Mouse (Mus musculus): ENCODE data around the gene Sugp2. TPM values are rescaled to one million over a fixed set of nuclear protein-coding genes. Genes with fewer than 3 reads are reported as not detected.

The Sugp2 gene
- polyA plus RNA-seq, 1 experiment from 2014 or later = 74.7 TPM

GRCm38 (mm10) chr8:70293988-70294405, 60.0 kb downstream of the Sugp2 start:
- no peak for DNase-seq (ENCODE audit: low spot score)
- Histone ChIP-seq H3K4me1 (replicated peaks; ENCODE audit: control insufficient read depth, insufficient read depth, low read length) (no peaks in the 10 kb centered on the region), H3K36me3 (ENCODE audit: control insufficient read depth, insufficient read depth, low read length) (peaks cover 23% of the 10 kb centered on the region), H3K4me2 (ENCODE audit: low read depth, low read length, severe bottlenecking) (no peak overlapping the region), H3K27me3 (ENCODE audit: control insufficient read depth, insufficient read depth, low read length) (no peaks in the 10 kb centered on the region), H3K9ac (ENCODE audit: low read length) (no peak overlapping the region), H3K9me3 (ENCODE audit: control insufficient read depth, low read length) (no peaks in the 10 kb centered on the region), H3K27ac (ENCODE audit: low read depth, low read length) (no peak overlapping the region), H3K4me3 (ENCODE audit: low read depth, low read length) (no peak overlapping the region)
- WGBS = 87% methylated on average over 5 of the region's 5 CpGs
- no peak for ATAC-seq (replicated peaks; ENCODE audit: low FRiP score)

DNA sequence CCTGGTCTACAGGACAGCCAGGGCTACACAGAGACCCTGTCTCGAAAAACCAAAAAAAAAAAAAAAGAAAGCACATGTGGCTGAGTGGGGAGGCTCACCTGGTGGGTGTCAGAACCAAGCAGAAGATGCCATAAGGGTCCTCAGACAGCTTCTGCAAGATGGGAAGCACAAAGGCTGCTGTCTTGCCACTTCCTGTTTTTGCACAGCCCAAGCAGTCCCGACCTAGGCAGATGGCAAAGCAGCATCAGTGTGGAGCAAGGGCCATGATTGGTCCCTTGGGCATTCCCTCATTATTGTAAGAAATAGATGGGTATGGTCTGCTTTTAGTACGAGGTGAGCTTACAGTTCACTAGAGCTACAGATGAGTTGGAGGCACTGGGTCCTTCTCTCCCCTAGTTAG, 66.9 kb downstream of the Sugp2 start:
- no peak overlapping the region for H3K9ac ChIP-seq (ENCODE audit: low read length)
- H3K4me1 ChIP-seq (replicated peaks; ENCODE audit: control insufficient read depth, insufficient read depth, low read length) = peaks cover 8% of the 10 kb centered on the region; the same call in 1 of the 2 replicates
- H3K4me3 ChIP-seq (ENCODE audit: low read depth, low read length) = no peak overlapping the region
- H3K27ac ChIP-seq (ENCODE audit: low read depth, low read length) = no peak overlapping the region
- H3K4me2 ChIP-seq (ENCODE audit: low read depth, low read length, severe bottlenecking) = no peak overlapping the region
- no peaks in the 10 kb centered on the region for H3K9me3 ChIP-seq (ENCODE audit: control insufficient read depth, low read length)
- WGBS = 84% methylated on average over 3 of the region's 3 CpGs
- no peak for ATAC-seq (replicated peaks; ENCODE audit: low FRiP score)
- no peaks in the 10 kb centered on the region for H3K27me3 ChIP-seq (ENCODE audit: control insufficient read depth, insufficient read depth, low read length)
- no peak for DNase-seq (ENCODE audit: low spot score)
- H3K36me3 ChIP-seq (ENCODE audit: control insufficient read depth, insufficient read depth, low read length) = peaks cover 8% of the 10 kb centered on the region

DNA sequence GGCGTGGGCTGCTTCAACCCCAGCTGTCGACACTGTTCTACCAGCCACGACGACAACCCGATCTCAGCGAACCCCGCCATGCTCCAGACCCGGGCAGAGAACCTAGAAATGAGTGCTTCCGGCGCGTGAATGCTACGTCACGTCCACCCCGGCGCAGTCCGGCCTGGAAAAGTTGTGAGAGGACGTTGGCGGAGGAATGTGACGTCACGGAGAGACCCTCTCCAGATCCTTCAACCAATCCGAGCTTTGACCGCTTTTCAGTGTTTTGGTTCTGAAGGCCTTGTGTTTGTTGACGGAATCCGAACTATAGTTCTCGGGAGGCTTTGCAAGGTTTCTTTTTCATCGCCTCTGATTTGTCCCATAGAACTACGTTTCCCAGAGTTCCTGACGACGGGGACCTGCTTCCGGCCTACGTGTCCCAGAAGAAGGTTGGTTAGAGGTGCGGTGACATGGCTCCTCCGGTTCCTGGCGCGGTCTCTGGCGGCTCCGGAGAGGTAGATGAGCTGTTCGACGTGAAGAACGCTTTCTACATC, 68.4 kb downstream of the Sugp2 start, which contains the start of the genes Ddx49 and Cope:
TSS of gene Ddx49 (minus strand) at position 132 of the 533 bp plus-strand sequence.
TSS of gene Cope (plus strand) at position 161 of the 533 bp plus-strand sequence.
- no peaks in the 10 kb centered on the region; the same call in 1 of the 2 replicates for H3K36me3 ChIP-seq (ENCODE audit: control insufficient read depth, insufficient read depth, low read length)
- H3K4me1 ChIP-seq (replicated peaks; ENCODE audit: control insufficient read depth, insufficient read depth, low read length) = peaks cover 8% of the 10 kb centered on the region; the same call in 1 of the 2 replicates
- peak within 1 kb of the TSS; percentile 80 for H3K9ac ChIP-seq (ENCODE audit: low read length)
- under 1% methylated on average over 40 of the region's 40 CpGs for WGBS
- no peaks in the 10 kb centered on the region for H3K27me3 ChIP-seq (ENCODE audit: control insufficient read depth, insufficient read depth, low read length)
- H3K4me3 ChIP-seq (ENCODE audit: low read depth, low read length) = peak within 1 kb of the TSS; percentile 90
- no peak within 1 kb of the TSS for H3K27ac ChIP-seq (ENCODE audit: low read depth, low read length)
- ATAC-seq (replicated peaks; ENCODE audit: low FRiP score) (peak; percentile 93), DNase-seq (ENCODE audit: low spot score) (peak; percentile 95)
- H3K9me3 ChIP-seq (ENCODE audit: control insufficient read depth, low read length) = no peaks in the 10 kb centered on the region
- peak within 1 kb of the TSS; percentile 90 for H3K4me2 ChIP-seq (ENCODE audit: low read depth, low read length, severe bottlenecking)

GRCm38 (mm10) chr8:70302901-70303300, 68.9 kb downstream of the Sugp2 start:
- peak; percentile 31; the same call in 1 of the 2 replicates for ATAC-seq (replicated peaks; ENCODE audit: low FRiP score)
- Histone ChIP-seq H3K4me3 (ENCODE audit: low read depth, low read length) (peak overlapping the region; percentile 90), H3K27ac (ENCODE audit: low read depth, low read length) (no peak overlapping the region), H3K36me3 (ENCODE audit: control insufficient read depth, insufficient read depth, low read length) (no peaks in the 10 kb centered on the region; the same call in 1 of the 2 replicates), H3K9ac (ENCODE audit: low read length) (peak overlapping the region; percentile 80), H3K4me1 (replicated peaks; ENCODE audit: control insufficient read depth, insufficient read depth, low read length) (peaks cover 8% of the 10 kb centered on the region; the same call in 1 of the 2 replicates), H3K9me3 (ENCODE audit: control insufficient read depth, low read length) (no peaks in the 10 kb centered on the region), H3K27me3 (ENCODE audit: control insufficient read depth, insufficient read depth, low read length) (no peaks in the 10 kb centered on the region), H3K4me2 (ENCODE audit: low read depth, low read length, severe bottlenecking) (peak overlapping the region; percentile 90)
- DNase-seq (ENCODE audit: low spot score) = no peak
- WGBS = 8% methylated on average over 16 of the region's 16 CpGs

DNA sequence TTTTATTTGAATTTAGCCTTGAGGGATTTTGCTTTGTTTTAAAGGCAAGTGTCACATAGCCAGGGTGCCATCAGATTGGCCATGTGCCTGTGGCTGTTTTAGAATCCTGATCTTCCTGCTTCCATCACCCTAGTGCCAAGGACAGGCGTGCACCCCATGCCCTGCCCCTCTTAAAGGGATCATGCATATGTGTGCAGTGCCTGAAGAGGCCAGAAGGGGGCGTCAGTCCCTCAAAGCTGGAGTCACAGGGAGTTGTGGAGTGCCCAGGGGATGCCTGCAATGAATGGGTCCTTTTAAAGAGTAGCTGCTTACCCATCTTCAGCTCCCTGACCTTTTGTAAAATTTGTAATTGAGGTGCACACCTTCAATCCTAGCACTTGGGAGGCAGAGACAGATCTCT, 75.3 kb downstream of the Sugp2 start:
- Histone ChIP-seq H3K4me2 (ENCODE audit: low read depth, low read length, severe bottlenecking) (no peak overlapping the region), H3K4me1 (replicated peaks; ENCODE audit: control insufficient read depth, insufficient read depth, low read length) (no peaks in the 10 kb centered on the region), H3K27me3 (ENCODE audit: control insufficient read depth, insufficient read depth, low read length) (no peaks in the 10 kb centered on the region), H3K36me3 (ENCODE audit: control insufficient read depth, insufficient read depth, low read length) (peaks cover 5% of the 10 kb centered on the region; the same call in 1 of the 2 replicates), H3K9me3 (ENCODE audit: control insufficient read depth, low read length) (no peaks in the 10 kb centered on the region), H3K9ac (ENCODE audit: low read length) (no peak overlapping the region), H3K4me3 (ENCODE audit: low read depth, low read length) (no peak overlapping the region), H3K27ac (ENCODE audit: low read depth, low read length) (no peak overlapping the region)
- WGBS = 37% methylated on average over 2 of the region's 2 CpGs
- no peak for DNase-seq (ENCODE audit: low spot score)
- ATAC-seq (replicated peaks; ENCODE audit: low FRiP score) = no peak; the same call in 1 of the 2 replicates

DNA sequence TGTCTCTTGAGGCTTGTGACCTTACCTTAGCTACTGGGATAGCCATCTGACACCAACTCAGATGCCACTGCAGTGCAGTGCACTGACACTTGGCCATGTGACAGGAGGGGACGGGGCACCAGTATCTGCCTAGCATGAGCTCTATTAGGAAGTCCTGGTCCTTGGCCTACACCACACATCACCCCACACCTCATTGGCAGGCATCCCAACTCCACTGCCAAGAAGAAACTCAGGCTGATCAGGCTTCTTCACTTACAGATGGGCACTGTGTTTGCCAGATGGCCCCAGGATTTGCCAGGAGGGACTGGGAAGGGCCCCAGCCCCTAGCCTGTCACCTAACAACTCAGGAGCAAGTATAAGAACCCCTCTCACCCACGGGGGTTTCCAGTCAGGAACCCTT, 79.4 kb downstream of the Sugp2 start:
- peaks cover 5% of the 10 kb centered on the region; the same call in 1 of the 2 replicates for H3K36me3 ChIP-seq (ENCODE audit: control insufficient read depth, insufficient read depth, low read length)
- no peak overlapping the region for H3K4me3 ChIP-seq (ENCODE audit: low read depth, low read length)
- ATAC-seq (replicated peaks; ENCODE audit: low FRiP score) = no peak
- peaks cover 22% of the 10 kb centered on the region for H3K4me1 ChIP-seq (replicated peaks; ENCODE audit: control insufficient read depth, insufficient read depth, low read length)
- WGBS = 88% methylated on average over 2 of the region's 2 CpGs
- no peak overlapping the region for H3K27ac ChIP-seq (ENCODE audit: low read depth, low read length)
- H3K27me3 ChIP-seq (ENCODE audit: control insufficient read depth, insufficient read depth, low read length) = no peaks in the 10 kb centered on the region
- no peak overlapping the region for H3K4me2 ChIP-seq (ENCODE audit: low read depth, low read length, severe bottlenecking)
- H3K9me3 ChIP-seq (ENCODE audit: control insufficient read depth, low read length) = no peaks in the 10 kb centered on the region
- no peak overlapping the region for H3K9ac ChIP-seq (ENCODE audit: low read length)
- DNase-seq (ENCODE audit: low spot score) = no peak

DNA sequence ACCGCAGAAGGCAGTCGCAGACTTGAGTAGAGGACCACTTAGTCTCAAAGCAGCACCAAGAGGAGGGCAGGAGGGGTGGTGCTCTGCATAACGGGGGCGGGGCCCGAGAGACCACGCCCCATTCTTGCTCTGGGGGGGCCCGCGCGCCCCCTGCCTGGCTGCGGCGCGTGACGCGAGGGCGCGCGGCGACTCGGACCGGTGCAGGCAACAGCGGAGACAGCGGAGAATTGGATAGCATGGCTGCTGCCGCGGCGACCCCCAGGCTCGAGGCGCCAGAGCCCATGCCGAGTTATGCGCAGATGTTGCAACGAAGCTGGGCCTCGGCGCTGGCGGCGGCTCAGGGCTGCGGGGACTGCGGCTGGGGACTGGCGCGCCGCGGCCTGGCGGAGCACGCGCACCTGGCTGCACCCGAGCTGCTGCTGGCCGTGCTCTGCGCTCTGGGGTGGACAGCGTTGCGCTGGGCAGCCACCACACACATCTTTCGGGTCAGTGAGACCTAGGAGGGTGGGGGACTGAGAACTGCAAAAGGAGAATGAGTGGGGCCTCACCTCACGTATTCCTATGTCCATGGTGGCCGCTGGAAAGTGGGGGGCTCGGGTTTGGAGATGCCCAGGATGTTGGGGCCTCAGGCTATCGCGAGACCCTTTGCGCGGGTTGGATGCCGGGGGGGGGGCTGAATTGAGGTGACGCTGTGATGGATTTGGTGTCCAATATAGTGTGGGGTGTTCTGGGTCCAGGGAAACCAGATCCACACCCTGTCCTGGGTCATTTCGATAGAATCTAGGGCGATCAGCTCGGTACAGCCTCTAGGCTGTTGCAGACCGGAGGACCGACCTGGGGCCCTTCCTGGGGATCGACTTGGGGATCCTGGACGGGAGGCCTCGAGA, 81.8 kb downstream of the Sugp2 start, which contains the start of gene Cers1:
TSS of gene Cers1 (plus strand) at position 152 of the 887 bp plus-strand sequence.
- 1% methylated on average over 66 of the region's 66 CpGs for WGBS
- Histone ChIP-seq H3K27me3 (ENCODE audit: control insufficient read depth, insufficient read depth, low read length) (no peaks in the 10 kb centered on the region), H3K36me3 (ENCODE audit: control insufficient read depth, insufficient read depth, low read length) (0 out of 2 replicates have a peak, but pooled peaks cover 5% of the 10 kb centered on the region), H3K4me3 (ENCODE audit: low read depth, low read length) (peak within 1 kb of the TSS; percentile 52), H3K4me2 (ENCODE audit: low read depth, low read length, severe bottlenecking) (peak within 1 kb of the TSS; percentile 62), H3K27ac (ENCODE audit: low read depth, low read length) (peak within 1 kb of the TSS; percentile 85), H3K9ac (ENCODE audit: low read length) (peak within 1 kb of the TSS; percentile 68), H3K9me3 (ENCODE audit: control insufficient read depth, low read length) (no peaks in the 10 kb centered on the region), H3K4me1 (replicated peaks; ENCODE audit: control insufficient read depth, insufficient read depth, low read length) (peaks cover 22% of the 10 kb centered on the region)
- ATAC-seq (replicated peaks; ENCODE audit: low FRiP score) (peak; percentile 56), DNase-seq (ENCODE audit: low spot score) (peak; percentile 87)

All from forebrain, embryonic 11.5 days (tissue).